Comparison of ENCODE assay signal across 8 mouse cellular contexts in the genomic region with DNA sequence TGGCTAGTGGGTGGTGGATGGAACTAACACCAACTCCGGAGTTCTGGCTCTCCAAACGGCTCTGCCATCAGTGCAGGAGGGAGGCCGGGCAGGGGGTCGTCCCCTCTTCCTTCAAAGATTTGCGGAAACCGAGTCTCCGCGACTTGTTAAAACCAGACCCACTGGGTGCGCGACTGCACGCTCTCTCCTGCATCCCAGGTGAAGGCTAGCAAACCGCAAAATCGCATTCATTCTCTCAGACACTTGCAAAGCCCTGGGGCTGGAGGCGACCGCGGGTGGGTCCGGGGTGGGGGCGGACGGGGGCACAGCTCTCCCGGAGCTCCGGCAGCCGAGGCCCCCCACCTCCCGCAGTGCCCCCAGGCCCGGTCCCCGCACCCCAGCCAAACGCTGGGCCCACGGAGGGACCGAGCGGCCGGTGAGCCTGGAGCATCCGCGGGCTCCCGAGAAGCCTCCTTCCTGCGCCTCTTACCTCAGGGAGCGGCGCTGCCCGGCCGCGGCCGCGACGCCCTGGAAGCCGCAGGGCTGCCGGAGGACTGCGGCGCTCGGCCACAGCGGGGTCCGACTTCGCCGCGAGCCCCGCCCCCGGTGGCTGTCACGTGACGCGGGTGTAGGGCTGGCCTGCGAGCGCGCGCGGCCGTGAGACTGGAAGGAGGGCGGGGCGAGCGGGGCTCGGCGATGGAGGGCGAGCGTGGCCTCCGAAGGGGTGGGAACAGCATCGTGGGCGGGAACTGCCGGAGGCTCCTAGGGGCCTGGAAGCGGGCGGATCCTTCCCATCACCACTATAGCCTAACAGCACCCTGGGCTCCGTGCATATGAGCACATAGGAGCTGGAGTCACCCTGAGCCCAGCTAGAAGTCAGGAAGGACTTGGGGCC. TPM values are rescaled to one million over a fixed set of nuclear protein-coding genes. Genes with fewer than 3 reads are reported as not detected.
DNase-seq lines count a peak whose midpoint lies in the region; ATAC-seq and TF ChIP-seq lines count a peak whose summit lies in the region.

Gene Fbxo10, minus strand, starts transcription at position 584 of the 874 bp plus-strand sequence.

- H3K27ac ChIP-seq in heart, embryonic 11.5 days (ENCODE audit: low read depth, low read length), result peak within 1 kb of the TSS; percentile 88
- H3K27ac ChIP-seq in kidney, embryonic 16.5 days (ENCODE audit: low read length), result peak within 1 kb of the TSS; percentile 77
- peak within 1 kb of the TSS; percentile 78 for H3K27ac ChIP-seq in liver, embryonic 12.5 days
- peak within 1 kb of the TSS; percentile 78 for H3K27ac ChIP-seq in stomach, embryonic 15.5 days

- peak; percentile 95 for ATAC-seq in erythroblast, adult 5-6 weeks (replicated peaks; ENCODE audit: low FRiP score, poor library complexity, severe bottlenecking)
- ATAC-seq in heart, embryonic 11.5 days (replicated peaks; ENCODE audit: insufficient number of reproducible peaks, low FRiP score, low TSS enrichment), result peak; percentile 94
- ATAC-seq in kidney, embryonic 16.5 days (ENCODE audit: low FRiP score, low TSS enrichment), result peak; percentile 98
- peak; percentile 96 for ATAC-seq in liver, embryonic 12.5 days
- ATAC-seq in stomach, embryonic 15.5 days (ENCODE audit: insufficient read depth, low FRiP score, low read depth), result peak; percentile 94

- DNase-seq in brain, adult 2 months (ENCODE audit: low read depth, low spot score), result peak; percentile 96
- peak; percentile 59 to 76 for DNase-seq in natural killer cell, adult 2 months (ENCODE audit: low spot score in 2 of 2)

- TF ChIP-seq CTCF in C2C12 (IDR thresholded peaks at IDR 0.05; ENCODE audit: control insufficient read depth, insufficient read depth, insufficient read length), result no peak

- peak within 1 kb of the TSS; percentile 46 for H3K4me3 ChIP-seq in C2C12 (ENCODE audit: insufficient read depth, poor library complexity, severe bottlenecking)
- H3K4me3 ChIP-seq in heart, embryonic 11.5 days (ENCODE audit: low read depth, low read length), result peak within 1 kb of the TSS; percentile 94
- peak within 1 kb of the TSS; percentile 91 for H3K4me3 ChIP-seq in kidney, embryonic 16.5 days (ENCODE audit: low read length)
- H3K4me3 ChIP-seq in liver, embryonic 12.5 days, result peak within 1 kb of the TSS; percentile 87
- peak within 1 kb of the TSS; percentile 85 for H3K4me3 ChIP-seq in stomach, embryonic 15.5 days (replicated peaks)

- H3ac ChIP-seq in C2C12 (ENCODE audit: control insufficient read depth, insufficient read length, low read depth), result peak within 1 kb of the TSS; percentile 53

- WGBS in heart, embryonic 11.5 days (ENCODE audit: insufficient replicate concordance), result under 1% methylated on average over 71 of the region's 77 CpGs
- 0% methylated on average over 66 of the region's 77 CpGs for WGBS in kidney, embryonic 16.5 days
- WGBS in liver, embryonic 12.5 days (ENCODE audit: insufficient replicate concordance), result under 1% methylated on average over 62 of the region's 77 CpGs
- under 1% methylated on average over 64 of the region's 77 CpGs for WGBS in stomach, embryonic 15.5 days

- H3K36me3 ChIP-seq in C2C12 (ENCODE audit: control insufficient read depth, insufficient read depth), result no peaks in the 10 kb centered on the region
- H3K36me3 ChIP-seq in heart, embryonic 11.5 days (ENCODE audit: control insufficient read depth, insufficient read depth, low read length), result no peaks in the 10 kb centered on the region
- no peaks in the 10 kb centered on the region for H3K36me3 ChIP-seq in kidney, embryonic 16.5 days (ENCODE audit: insufficient read depth, low read length)
- no peaks in the 10 kb centered on the region for H3K36me3 ChIP-seq in liver, embryonic 12.5 days
- H3K36me3 ChIP-seq in stomach, embryonic 15.5 days, result no peaks in the 10 kb centered on the region

- no peaks in the 10 kb centered on the region for H3K9me3 ChIP-seq in heart, embryonic 11.5 days (replicated peaks; ENCODE audit: control insufficient read depth, low read length)
- no peaks in the 10 kb centered on the region for H3K9me3 ChIP-seq in kidney, embryonic 16.5 days (ENCODE audit: low read length)
- H3K9me3 ChIP-seq in liver, embryonic 12.5 days (replicated peaks), result no peaks in the 10 kb centered on the region
- H3K9me3 ChIP-seq in stomach, embryonic 15.5 days, result no peaks in the 10 kb centered on the region

- peak within 1 kb of the TSS; percentile 95 for H3K9ac ChIP-seq in heart, embryonic 11.5 days (ENCODE audit: low read depth, low read length)
- H3K9ac ChIP-seq in kidney, embryonic 16.5 days (replicated peaks; ENCODE audit: low read length), result peak within 1 kb of the TSS; percentile 98
- peak within 1 kb of the TSS; percentile 92 for H3K9ac ChIP-seq in liver, embryonic 12.5 days
- H3K9ac ChIP-seq in stomach, embryonic 15.5 days, result peak within 1 kb of the TSS; percentile 80

- peak within 1 kb of the TSS; percentile 89 for H3K4me2 ChIP-seq in heart, embryonic 11.5 days
- peak within 1 kb of the TSS; percentile 83 for H3K4me2 ChIP-seq in kidney, embryonic 16.5 days (replicated peaks; ENCODE audit: low read depth, low read length)
- peak within 1 kb of the TSS; percentile 98 for H3K4me2 ChIP-seq in liver, embryonic 12.5 days
- peak within 1 kb of the TSS; percentile 85 for H3K4me2 ChIP-seq in stomach, embryonic 15.5 days

- H3K79me3 ChIP-seq in C2C12 (ENCODE audit: low read depth), result peaks cover 2% of the 10 kb centered on the region

- peaks cover 6% of the 10 kb centered on the region for H3K4me1 ChIP-seq in heart, embryonic 11.5 days (ENCODE audit: control insufficient read depth, insufficient read depth, low read length)
- H3K4me1 ChIP-seq in kidney, embryonic 16.5 days (ENCODE audit: insufficient read depth, low read length), result peaks cover 20% of the 10 kb centered on the region
- H3K4me1 ChIP-seq in liver, embryonic 12.5 days, result peaks cover 56% of the 10 kb centered on the region
- peaks cover 4% of the 10 kb centered on the region; the same call in 1 of the 2 replicates for H3K4me1 ChIP-seq in stomach, embryonic 15.5 days

- H3K27me3 ChIP-seq in C2C12 (ENCODE audit: control insufficient read depth, insufficient read depth, insufficient read length), result no peaks in the 10 kb centered on the region
- H3K27me3 ChIP-seq in heart, embryonic 11.5 days (ENCODE audit: control insufficient read depth, insufficient read depth, low read length), result no peaks in the 10 kb centered on the region
- no peaks in the 10 kb centered on the region for H3K27me3 ChIP-seq in kidney, embryonic 16.5 days (ENCODE audit: insufficient read depth, low read length)
- no peaks in the 10 kb centered on the region; the same call in 1 of the 2 replicates for H3K27me3 ChIP-seq in liver, embryonic 12.5 days (replicated peaks)
- no peaks in the 10 kb centered on the region for H3K27me3 ChIP-seq in stomach, embryonic 15.5 days (replicated peaks)

- no peaks in the 10 kb centered on the region for H3K79me2 ChIP-seq in C2C12 (ENCODE audit: control insufficient read depth, insufficient read depth)

TF ChIP-seq in C2C12, 6 proteins besides CTCF, POLR2A, EP300 and RAD21:
- TF ChIP-seq USF1 (IDR thresholded peaks at IDR 0.05; ENCODE audit: low read depth) (peak; percentile 89), MAX (IDR thresholded peaks at IDR 0.05) (no peak), MYOG (IDR thresholded peaks at IDR 0.05; ENCODE audit: control insufficient read depth, extremely low read depth, insufficient read length) (no peak)

RNA-seq across cellular contexts. Expression of gene Fbxo10, which starts in this region (rescaled TPM):
- 9.7 TPM for polyA plus RNA-seq in C2C12 (2012; fragmentation: generic; extraction: Trizol)
- 2.1 and 7.1 TPM in 2 replicates for total RNA-seq in erythroblast, adult 5-6 weeks (2015; ENCODE audit: low replicate concordance)
- 4.0 and 5.5 TPM in 2 replicates for total RNA-seq in erythroblast, adult 5-6 weeks (2017; ENCODE audit: low replicate concordance)
- 6.4 and 9.2 TPM in 2 replicates for polyA plus RNA-seq in heart, embryonic 11.5 days (2014; fragmentation: Nextera tagmentation; extraction: Ambion mirVana)
- 17.9 and 19.2 TPM in 2 replicates for polyA plus RNA-seq in kidney, embryonic 16.5 days (2015; fragmentation: Nextera tagmentation; extraction: Ambion mirVana)
- 6.7 and 6.8 TPM in 2 replicates for polyA plus RNA-seq in liver, embryonic 12.5 days (2016; fragmentation: Nextera tagmentation; extraction: Ambion mirVana)
- 10.9 and 12.5 TPM in 2 replicates for polyA plus RNA-seq in stomach, embryonic 15.5 days (2015; fragmentation: Nextera tagmentation; extraction: Ambion mirVana)

Comparison
In these comparisons a context has a peak if more than half of its experiments do, and no peak if none do; other contexts are left out.
1. Peak in every context shown above with its lines: DNase-seq, ATAC-seq, H3K4me3 ChIP-seq and H3K27ac ChIP-seq.